Mouse (Mus musculus): ENCODE data around the gene Gcnt2. TPM values are rescaled to one million over a fixed set of nuclear protein-coding genes. Genes with fewer than 3 reads are reported as not detected.

Gcnt2 gene
- under 1 TPM; 0.06 to 0.35 TPM for polyA plus RNA-seq (2012; fragmentation: generic; extraction: Trizol)

GRCm38 (mm10) chr13:40859652-40860399 is at the start of gene Gcnt2:
Gene Gcnt2 (plus strand): TSS chr13:40859754.

GRCm38 (mm10) chr13:41000926-41001639 is 141.5 kb downstream of the Gcnt2 start, which contains the start of gene Pak1ip1:
Gene Pak1ip1 (plus strand): TSS chr13:41001023.

Other genes starting within 250 kb of the Gcnt2 start
- gene Tfap2a, start 121.4 kb upstream of the Gcnt2 start, polyA plus RNA-seq (2012; fragmentation: generic; extraction: Trizol): 10 to 100 TPM in 1 of 2 experiments, 1 to 10 TPM in 1; 3.8 to 18.7 TPM
- 10 to 100 TPM; 16.2 to 36.5 TPM for gene Pak1ip1, start 141.3 kb downstream of the Gcnt2 start, polyA plus RNA-seq (2012; fragmentation: generic; extraction: Trizol)
- 100 to 1,000 TPM; 182 to 217 TPM for gene Tmem14c, start 156.5 kb downstream of the Gcnt2 start, polyA plus RNA-seq (2012; fragmentation: generic; extraction: Trizol)
- under 1 TPM in 1 of 2 experiments, not detected in 1; 0.08 TPM for gene Mak, start 220.0 kb downstream of the Gcnt2 start, polyA plus RNA-seq (2012; fragmentation: generic; extraction: Trizol)